Mouse (Mus musculus): ENCODE results near the gene Cxcr3. TPM values are rescaled to one million over a fixed set of nuclear protein-coding genes. Genes with fewer than 3 reads are reported as not detected.
A peak's percentile ranks its signal among the peaks of the same experiment; 100 is the strongest.

The Cxcr3 gene
- polyA plus RNA-seq, 1 experiment from 2014 or later = 0.11 TPM

DNA sequence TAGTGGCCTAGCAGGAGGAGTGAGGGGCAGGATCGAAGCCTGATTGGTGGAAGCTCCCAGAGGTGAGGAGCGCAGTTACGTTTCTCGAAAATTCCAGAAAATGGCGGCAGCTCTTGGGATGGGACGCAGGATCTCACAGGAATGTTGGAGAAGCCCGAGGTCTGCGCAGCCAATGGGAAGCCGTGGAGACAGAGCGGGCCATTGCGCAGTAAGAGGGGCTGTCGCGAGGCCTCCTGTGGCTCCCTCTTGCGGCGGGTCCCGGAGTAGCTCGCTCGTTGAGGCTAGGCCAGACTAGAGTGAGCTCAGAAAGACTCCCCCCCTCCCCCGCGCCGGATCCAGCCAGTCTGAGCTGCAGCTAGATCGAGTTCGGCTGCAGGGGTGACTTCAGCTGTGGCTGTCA lies 35.8 kb downstream of the Cxcr3 start:
- Histone ChIP-seq H3K4me3 (ENCODE audit: low read depth, low read length) (no peak overlapping the region), H3K4me1 (replicated peaks; ENCODE audit: control insufficient read depth, insufficient read depth, low read length) (no peaks in the 10 kb centered on the region), H3K27me3 (ENCODE audit: control insufficient read depth, insufficient read depth, low read length) (no peaks in the 10 kb centered on the region), H3K9ac (ENCODE audit: low read length) (no peak overlapping the region), H3K9me3 (ENCODE audit: control insufficient read depth, low read length) (peaks cover 6% of the 10 kb centered on the region; the same call in 1 of the 2 replicates), H3K4me2 (ENCODE audit: low read depth, low read length, severe bottlenecking) (no peak overlapping the region), H3K27ac (ENCODE audit: low read depth, low read length) (no peak overlapping the region), H3K36me3 (ENCODE audit: control insufficient read depth, insufficient read depth, low read length) (no peaks in the 10 kb centered on the region)
- ATAC-seq (replicated peaks; ENCODE audit: low FRiP score) = no peak
- peak; percentile 53 for DNase-seq (ENCODE audit: low spot score)
- 62% methylated on average over 23 of the region's 23 CpGs for WGBS

DNA sequence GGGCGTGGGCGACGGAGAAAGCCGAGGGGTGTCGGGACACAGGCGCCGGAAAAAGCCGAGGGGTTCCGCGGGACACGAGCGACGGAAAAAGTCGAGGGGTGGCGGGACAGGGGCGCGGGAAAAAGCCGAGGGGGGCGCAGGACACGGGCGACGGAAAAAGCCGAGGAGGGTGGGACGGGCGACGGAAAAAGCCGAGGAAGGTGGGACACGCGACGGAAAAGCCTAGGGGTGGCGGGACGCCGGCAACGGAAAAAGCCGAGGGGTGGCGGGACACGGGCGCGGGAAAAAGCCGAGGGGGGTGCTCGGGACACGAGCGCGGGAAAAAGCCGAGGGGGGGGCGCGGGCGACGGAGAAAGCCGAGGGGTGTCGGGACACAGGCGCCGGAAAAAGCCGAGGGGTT lies 36.5 kb downstream of the Cxcr3 start:
- WGBS = 71% methylated on average over 51 of the region's 54 CpGs
- no peak for ATAC-seq (replicated peaks; ENCODE audit: low FRiP score)
- H3K4me2 ChIP-seq (ENCODE audit: low read depth, low read length, severe bottlenecking) = no peak overlapping the region

DNA sequence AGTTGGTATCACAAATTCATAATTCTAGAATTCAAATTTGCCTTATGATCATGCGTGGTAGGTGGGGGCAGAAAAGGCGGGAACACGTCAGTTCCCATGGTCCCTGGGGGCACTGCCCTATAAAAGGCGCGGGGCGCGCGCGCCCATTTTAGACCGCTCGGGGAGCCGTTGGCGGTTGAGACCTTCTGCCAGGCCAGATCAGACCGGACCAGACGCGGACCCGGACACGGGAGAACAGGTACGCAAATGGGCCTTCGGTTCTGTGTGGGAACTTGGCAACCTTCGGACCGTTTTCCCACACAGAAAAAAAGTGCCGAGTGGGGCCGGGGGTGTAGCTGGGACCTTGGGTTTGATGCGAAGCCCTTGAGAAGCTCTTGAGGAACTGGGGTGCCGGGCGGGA lies 38.4 kb downstream of the Cxcr3 start:
- Histone ChIP-seq H3K27ac (ENCODE audit: low read depth, low read length) (no peak overlapping the region), H3K9me3 (ENCODE audit: control insufficient read depth, low read length) (peaks cover 6% of the 10 kb centered on the region; the same call in 1 of the 2 replicates), H3K36me3 (ENCODE audit: control insufficient read depth, insufficient read depth, low read length) (no peaks in the 10 kb centered on the region), H3K9ac (ENCODE audit: low read length) (no peak overlapping the region), H3K4me3 (ENCODE audit: low read depth, low read length) (no peak overlapping the region), H3K4me1 (replicated peaks; ENCODE audit: control insufficient read depth, insufficient read depth, low read length) (no peaks in the 10 kb centered on the region), H3K4me2 (ENCODE audit: low read depth, low read length, severe bottlenecking) (no peak overlapping the region), H3K27me3 (ENCODE audit: control insufficient read depth, insufficient read depth, low read length) (no peaks in the 10 kb centered on the region)
- ATAC-seq (replicated peaks; ENCODE audit: low FRiP score) (no peak), DNase-seq (ENCODE audit: low spot score) (no peak)
- 92% methylated on average over 27 of the region's 27 CpGs for WGBS

More for the DNA sequence above, 36.5 kb downstream of the Cxcr3 start:
- no peak overlapping the region for H3K27ac ChIP-seq (ENCODE audit: low read depth, low read length)
- no peak overlapping the region for H3K9ac ChIP-seq (ENCODE audit: low read length)
- peaks cover 6% of the 10 kb centered on the region; the same call in 1 of the 2 replicates for H3K9me3 ChIP-seq (ENCODE audit: control insufficient read depth, low read length)
- no peaks in the 10 kb centered on the region for H3K4me1 ChIP-seq (replicated peaks; ENCODE audit: control insufficient read depth, insufficient read depth, low read length)
- H3K4me3 ChIP-seq (ENCODE audit: low read depth, low read length) = no peak overlapping the region
- no peaks in the 10 kb centered on the region for H3K36me3 ChIP-seq (ENCODE audit: control insufficient read depth, insufficient read depth, low read length)
- H3K27me3 ChIP-seq (ENCODE audit: control insufficient read depth, insufficient read depth, low read length) = no peaks in the 10 kb centered on the region
- DNase-seq (ENCODE audit: low spot score) = no peak

Other genes starting within 250 kb of the Cxcr3 start
- 28.3 and 30.2 TPM in 2 replicates for gene Taf1, start 201.5 kb downstream of the Cxcr3 start, polyA plus RNA-seq (2014; fragmentation: Nextera tagmentation; extraction: Ambion mirVana)
- 215 and 230 TPM in 2 replicates for gene Ogt, start 94.2 kb downstream of the Cxcr3 start, polyA plus RNA-seq (2014; fragmentation: Nextera tagmentation; extraction: Ambion mirVana)
- not detected in 2 replicates for gene Gm4779, start 60.2 kb upstream of the Cxcr3 start, polyA plus RNA-seq (2014; fragmentation: Nextera tagmentation; extraction: Ambion mirVana)
- not detected in 2 replicates for gene 8030474K03Rik, start 60.4 kb upstream of the Cxcr3 start, polyA plus RNA-seq (2014; fragmentation: Nextera tagmentation; extraction: Ambion mirVana)
- 11.6 and 12.8 TPM in 2 replicates for gene Nhsl2, start 115.1 kb upstream of the Cxcr3 start, polyA plus RNA-seq (2014; fragmentation: Nextera tagmentation; extraction: Ambion mirVana)

All from forebrain, embryonic 11.5 days (tissue).